Mouse (Mus musculus): ENCODE measurements at regions not wholly inside any gene's neighbourhood (a gene's known extent, or its start where the extent isn't known, plus 50 kb on each side); places are given as distances from the start of the nearest gene placed in this dataset.

DNA sequence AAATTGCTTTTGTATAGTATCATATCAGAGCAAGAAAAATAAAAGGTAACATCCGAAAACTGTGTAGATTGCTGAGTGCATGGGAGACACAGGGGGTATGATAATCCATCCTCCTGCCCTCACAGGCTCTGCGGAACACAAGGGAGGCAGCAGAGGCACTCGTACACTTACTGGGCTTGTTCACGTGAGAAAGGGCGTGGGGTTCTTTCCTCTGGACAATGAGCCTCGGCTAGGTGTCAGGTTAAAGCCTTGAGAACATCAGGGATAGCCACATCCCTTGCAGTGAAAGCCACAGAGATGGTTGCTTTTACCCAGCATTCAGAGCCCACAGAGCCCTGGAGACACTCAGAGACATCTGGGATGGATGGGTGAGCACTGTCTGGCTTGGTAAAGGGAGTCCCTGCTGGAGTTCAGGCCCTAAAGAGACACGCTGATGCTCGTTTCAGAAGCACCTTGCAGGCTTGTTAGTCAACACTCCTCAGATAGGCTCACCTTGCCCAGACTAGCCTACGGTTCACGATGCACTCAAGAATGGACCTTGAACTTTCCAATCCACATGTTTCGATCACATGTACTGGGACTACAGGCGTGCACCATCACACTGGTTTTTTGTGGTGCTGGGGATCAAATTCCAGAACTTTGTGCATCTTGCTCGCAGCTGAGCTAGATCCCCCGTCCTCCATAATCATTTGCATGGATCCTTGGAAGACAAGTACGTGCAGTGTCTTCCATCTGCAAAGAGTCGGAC lies 83.5 kb upstream of the Spin1 start:
- DNase-seq (ENCODE audit: low read depth, low spot score): no peak

DNA sequence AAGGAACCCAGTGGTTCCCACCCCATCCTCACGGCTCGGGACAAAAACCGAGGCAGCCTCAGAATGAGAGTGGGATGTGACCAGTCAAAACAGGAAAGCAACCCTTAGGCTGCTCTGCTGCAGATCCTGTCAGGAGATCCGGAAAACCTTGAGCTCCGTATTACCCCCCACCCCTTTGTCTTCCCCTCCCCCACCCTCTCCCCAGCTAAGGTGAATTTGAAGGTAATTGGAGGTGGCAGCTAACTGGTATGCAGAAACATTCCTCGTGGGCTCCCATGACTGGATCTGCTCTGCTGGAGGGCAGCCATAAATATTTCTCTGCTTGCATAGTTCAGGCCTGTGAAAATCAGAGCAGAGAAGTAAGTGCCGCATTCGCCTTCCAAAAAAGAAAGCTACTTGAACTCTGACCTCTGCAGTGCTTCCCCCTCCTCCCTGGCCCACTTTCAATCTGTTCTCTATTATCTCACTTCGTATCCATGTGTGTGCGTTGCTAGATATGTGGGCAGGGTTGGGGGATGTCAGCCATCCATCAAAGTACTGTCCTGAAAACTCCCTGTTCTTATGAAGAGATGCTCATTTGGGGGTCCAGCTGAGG lies 82.9 kb upstream of the Spin1 start:
- no peak for DNase-seq (ENCODE audit: low read depth, low spot score)

GRCm38 (mm10) chr13:51018366-51018765 lies 82.3 kb upstream of the Spin1 start:
- DNase-seq (ENCODE audit: low read depth, low spot score): no peak

DNA sequence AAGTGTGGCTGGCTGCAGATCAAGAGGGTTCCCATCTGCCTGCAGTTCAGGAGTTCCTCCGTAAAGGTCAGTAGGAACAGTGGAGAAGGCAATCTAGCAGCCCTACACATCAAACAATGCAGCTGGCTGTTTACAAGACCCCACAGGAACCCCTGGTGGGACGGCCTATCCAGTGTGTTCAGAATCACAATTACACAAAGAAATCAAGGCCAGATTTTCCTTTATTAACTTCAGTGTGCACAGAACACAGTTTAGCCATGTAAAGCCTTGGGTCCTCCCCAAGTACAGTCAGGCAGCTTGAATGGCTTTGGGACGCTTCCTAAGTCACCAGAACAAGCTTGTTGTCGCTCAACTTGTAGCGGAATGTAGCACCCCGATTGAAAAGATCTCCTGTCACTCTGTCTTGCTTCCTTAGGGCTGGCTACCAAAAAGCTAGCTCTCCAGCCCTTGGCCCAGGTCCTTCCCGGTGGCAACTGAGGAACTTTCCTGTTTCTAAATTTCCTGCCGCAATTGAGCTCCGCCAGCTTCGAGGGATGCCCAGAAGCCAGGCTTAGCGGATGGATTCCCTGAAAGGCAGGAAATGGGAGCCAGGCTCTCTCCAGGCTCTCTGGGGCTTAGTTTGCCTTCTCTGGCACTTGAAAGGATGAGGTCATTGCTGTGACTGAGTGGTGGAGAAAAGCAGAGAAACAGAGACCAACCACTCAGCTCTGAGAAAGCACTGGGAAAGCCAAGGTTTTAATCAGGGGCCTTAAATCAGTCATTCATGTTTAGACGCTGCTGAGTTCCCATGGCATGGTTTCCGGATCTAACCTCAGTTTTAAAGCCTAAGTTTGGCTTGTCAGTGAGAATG lies 78.1 kb upstream of the Spin1 start:
- no peak for DNase-seq (ENCODE audit: low read depth, low spot score)

- no peak for DNase-seq (ENCODE audit: low read depth, low spot score)
Observed at GRCm38 (mm10) chr13:51023271-51023670, 77.4 kb upstream of the Spin1 start.

DNA sequence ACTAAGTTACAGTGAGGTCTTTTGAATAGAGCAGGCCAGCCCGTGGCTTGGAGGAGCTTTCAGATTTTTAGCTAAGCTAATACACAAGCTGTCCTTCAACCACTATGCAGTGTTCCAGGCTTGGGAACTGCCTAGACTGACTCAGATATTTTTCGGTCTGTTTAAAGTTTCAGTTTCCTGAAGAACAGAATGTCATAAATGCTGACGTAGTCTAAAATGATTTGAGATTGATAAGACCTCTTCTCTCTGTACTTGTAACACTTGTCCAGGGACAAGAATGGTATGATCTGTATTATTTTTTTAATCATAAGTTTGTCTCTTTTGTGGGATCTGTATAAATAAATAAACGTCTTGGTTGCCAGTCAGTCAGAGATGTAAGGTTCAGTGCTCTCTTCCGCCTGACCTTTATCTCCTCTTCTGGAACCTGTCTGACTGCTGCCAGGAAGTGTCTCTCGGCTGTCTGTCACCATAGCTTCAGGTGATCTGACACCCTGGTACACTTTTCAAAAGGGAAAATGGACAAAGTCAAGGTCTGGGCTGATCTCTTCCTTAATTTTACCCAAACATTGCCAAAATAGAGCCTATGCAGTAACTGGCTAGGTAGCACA lies 74.3 kb upstream of the Spin1 start:
- peak; percentile 10 for DNase-seq (ENCODE audit: low read depth, low spot score)

DNA sequence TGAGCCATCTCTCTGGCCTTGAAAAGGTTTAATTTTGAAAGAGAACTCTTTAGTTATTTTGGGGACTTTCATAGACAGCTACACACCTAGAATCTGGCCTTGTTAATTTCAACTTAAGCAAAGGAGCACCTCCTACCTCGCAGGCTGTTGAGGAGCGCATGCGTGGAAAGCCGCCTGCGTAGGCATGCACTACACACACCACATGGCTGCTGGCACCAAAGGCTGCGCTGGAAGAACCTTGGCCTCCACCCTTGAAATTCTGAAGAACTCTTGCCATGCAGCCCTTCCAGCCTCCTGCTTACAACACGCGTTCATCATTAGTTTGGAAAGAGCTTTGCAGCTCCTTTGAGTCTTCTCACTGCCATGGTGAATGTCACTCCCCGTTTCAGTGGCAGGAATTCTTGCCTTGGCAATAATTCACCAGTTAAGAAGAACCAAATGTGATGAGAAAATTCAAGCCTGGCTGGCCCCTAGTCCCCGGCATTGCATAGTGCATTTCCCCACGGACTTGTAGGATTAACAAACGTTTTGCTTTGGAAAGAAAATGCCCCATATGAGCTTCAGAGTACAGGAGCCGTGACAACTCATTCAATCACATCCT lies 62.7 kb upstream of the Spin1 start:
- no peak for DNase-seq (ENCODE audit: low read depth, low spot score)

- no peak for DNase-seq (ENCODE audit: low read depth, low spot score)
Observed at GRCm38 (mm10) chr13:51038955-51039354, 61.7 kb upstream of the Spin1 start.

DNA sequence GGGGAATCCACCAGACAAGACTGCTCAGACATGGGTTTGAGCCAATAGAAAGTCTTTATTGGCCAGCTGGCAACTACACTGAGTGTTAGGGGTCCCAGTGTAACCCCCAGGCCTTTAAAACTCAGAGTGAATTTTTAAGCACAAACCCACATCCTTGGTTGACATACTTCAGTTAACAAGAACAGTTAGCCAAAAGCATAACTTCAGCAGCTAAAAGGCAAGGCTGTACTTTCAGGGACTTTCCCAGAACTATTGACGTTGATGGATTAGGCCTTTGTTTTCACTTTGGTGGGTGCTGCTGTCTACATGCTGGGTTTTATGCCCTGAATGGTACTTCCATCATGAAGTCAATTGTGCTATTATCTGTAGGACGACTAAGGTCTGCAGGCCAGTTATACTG lies 59.6 kb upstream of the Spin1 start:
- DNase-seq (ENCODE audit: low read depth, low spot score): no peak

GRCm38 (mm10) chr13:51042881-51043402 lies 57.7 kb upstream of the Spin1 start:
- no peak for DNase-seq (ENCODE audit: low read depth, low spot score)
